Mouse (Mus musculus) thymus, adult 2 months (tissue): ENCODE data around the gene Celf2.

Experiments used
- CTCF ChIP-seq: fragments of 200-500 bp; IDR thresholded peaks from 2 replicates; pipeline ENCODE4 v1.5.1; 2012; ENCODE audit warnings: mild to moderate bottlenecking, control low read depth, low read length, moderate library complexity, borderline replicate concordance; ENCODE audit not compliant: control insufficient read depth, poor library complexity, insufficient read depth; ENCODE audit errors: extremely low read depth
- POLR2A ChIP-seq: fragments of 200-500 bp; IDR thresholded peaks from 2 replicates; pipeline ENCODE4 v1.6.1; 2012; ENCODE audit warnings: mild to moderate bottlenecking, low read length, control low read depth, moderate library complexity; ENCODE audit not compliant: control insufficient read depth, poor library complexity, insufficient read depth; ENCODE audit errors: extremely low read depth

- TF ChIP-seq CTCF (no peak), POLR2A (no peak)
Measured at GRCm38 (mm10) chr2:6794858-6795257, 714.5 kb downstream of the Celf2 start.
